Mouse (Mus musculus) stomach, postnatal 0 days (tissue): Measurements from ENCODE around the gene Kat8. TPM values are rescaled to one million over a fixed set of nuclear protein-coding genes. Genes with fewer than 3 reads are reported as not detected.
"Not testable (repeated sequence)": the region's sequence is repeated elsewhere in the genome, so short reads cannot be mapped to it uniquely, and the experiment has no call there.

Experiments
- ATAC-seq: fragments of 200-750 bp; cut with Nextera tagmentation; 2 replicates; pipeline ENCODE4 v1.8.0; 2017; ENCODE audit not compliant: low FRiP score, low TSS enrichment
- DNase-seq: peaks from one replicate; pipeline ENCODE4 v3.0.0-alpha.2; 2016; ENCODE audit warnings: low spot score
- H3K27ac ChIP-seq: fragments of 300-500 bp; sonication (generic); replicated peaks from 2 replicates; pipeline ENCODE4 v1.5.1; 2014; ENCODE audit warnings: mild to moderate bottlenecking, control low read depth
- H3K27me3 ChIP-seq: fragments of 300-500 bp; sonication (generic); 2 replicates; pipeline ENCODE4 v1.6.1; 2014; ENCODE audit warnings: low read length; ENCODE audit not compliant: control insufficient read depth, insufficient read depth
- H3K36me3 ChIP-seq: fragments of 300-500 bp; sonication (generic); 2 replicates; pipeline ENCODE4 v1.6.1; 2014; ENCODE audit warnings: low read length, mixed read lengths; ENCODE audit not compliant: control insufficient read depth, insufficient read depth
- H3K4me1 ChIP-seq: fragments of 300-500 bp; sonication (generic); replicated peaks from 2 replicates; pipeline ENCODE4 v1.6.1; 2014; ENCODE audit warnings: antibody characterized with exemption; ENCODE audit not compliant: control insufficient read depth, insufficient read depth
- H3K4me2 ChIP-seq: fragments of 300-500 bp; sonication (generic); replicated peaks from 2 replicates; pipeline ENCODE4 v1.6.1; 2014; ENCODE audit warnings: low read depth, mild to moderate bottlenecking, control low read depth, moderate library complexity
- H3K4me3 ChIP-seq: fragments of 300-500 bp; sonication (generic); 2 replicates; pipeline ENCODE4 v1.5.1; 2014; ENCODE audit warnings: low read depth, low read length, control low read depth
- H3K9ac ChIP-seq: fragments of 300-500 bp; sonication (generic); 2 replicates; pipeline ENCODE4 v1.6.1; 2014; ENCODE audit warnings: mild to moderate bottlenecking, low read length, control low read depth, mixed read lengths
- H3K9me3 ChIP-seq: fragments of 300-500 bp; sonication (generic); 2 replicates; pipeline ENCODE4 v1.6.1; 2016; ENCODE audit warnings: low read length; ENCODE audit not compliant: control insufficient read depth
- CTCF ChIP-seq: IDR thresholded peaks from 2 replicates; pipeline ENCODE4 v1.5.1; 2016; ENCODE audit warnings: antibody characterized with exemption, low read depth, mild to moderate bottlenecking, moderate library complexity
- EP300 ChIP-seq: optimal IDR thresholded peaks from 2 replicates; pipeline ENCODE3; 2016; ENCODE audit warnings: antibody characterized with exemption
- WGBS: fragments of 180-500 bp; shearing (Covaris S2); extraction: QIAGEN DNeasy Blood & Tissue Kit; methylation state at CpG from one replicate; pipeline ENCODE4 v1.1.7; 2014; 5-methylcytosine and 5-hydroxymethylcytosine counted together
- polyA plus RNA-seq: library from polyadenylated mRNA; unstranded; fragments of >200 nt; fragmentation: Nextera tagmentation; extraction: Ambion mirVana; gene quantifications from 2 replicates; pipeline ENCODE4 v1.2.1, GENCODE M21; 2015

The Kat8 gene
- polyA plus RNA-seq, 1 experiment from 2014 or later: 15.1 TPM

DNA sequence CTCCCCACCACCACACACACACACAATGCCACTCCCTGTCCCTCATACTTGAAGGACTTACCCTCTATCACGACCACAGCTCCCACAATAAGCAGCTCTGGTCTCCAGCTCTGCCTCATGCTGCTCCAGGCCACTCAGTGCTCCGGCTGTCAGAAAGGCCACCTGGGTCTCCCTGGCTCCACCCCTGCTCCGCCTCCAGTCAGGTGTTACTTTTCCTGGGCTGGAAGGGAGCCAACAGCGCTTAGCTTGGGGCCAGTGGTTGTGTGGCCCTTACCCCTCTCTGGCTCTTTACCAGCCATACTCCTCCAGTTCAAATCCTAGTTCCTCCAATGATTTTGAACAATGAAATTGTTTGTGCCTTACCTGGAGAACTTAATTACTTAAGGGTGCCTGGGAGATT, 21.5 kb upstream of the Kat8 start, which contains the start of gene Prss53:
Gene Prss53 (minus strand): TSS at position 173 of the 400 bp plus-strand sequence.
- H3K9me3 ChIP-seq: no peaks in the 10 kb centered on the region
- no peaks in the 10 kb centered on the region for H3K4me1 ChIP-seq
- H3K36me3 ChIP-seq: peaks cover 7% of the 10 kb centered on the region; the same call in 1 of the 2 replicates
- no peak within 1 kb of the TSS for H3K27ac ChIP-seq
- no peak within 1 kb of the TSS for H3K4me2 ChIP-seq
- no peak for TF ChIP-seq CTCF
- no peak for TF ChIP-seq EP300
- no peak within 1 kb of the TSS for H3K9ac ChIP-seq
- no peak within 1 kb of the TSS for H3K4me3 ChIP-seq
- WGBS: 24% methylated on average over 4 of the region's 4 CpGs
- no peaks in the 10 kb centered on the region for H3K27me3 ChIP-seq
- DNase-seq (peak; percentile 79), ATAC-seq (no peak)

DNA sequence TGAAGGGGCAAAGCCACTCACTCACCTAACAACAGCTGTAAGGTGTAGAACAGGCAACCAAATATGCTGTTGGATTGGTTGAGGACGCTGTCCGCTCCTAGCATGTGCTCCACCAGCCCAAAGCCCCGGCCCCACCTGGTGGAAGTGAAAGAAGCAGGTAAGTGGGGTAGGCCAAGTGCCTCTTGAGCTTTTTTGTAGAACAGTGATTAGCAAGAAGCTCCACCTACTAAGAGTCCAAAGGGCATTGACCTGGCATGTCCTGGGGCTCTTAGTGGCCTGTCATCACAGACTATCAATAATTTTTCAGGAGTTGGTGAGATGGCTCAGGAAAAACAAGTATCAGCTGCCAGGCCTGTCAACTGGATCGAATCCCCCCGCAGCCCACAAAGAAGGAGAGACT, 17.8 kb upstream of the Kat8 start:
- H3K27me3 ChIP-seq: no peaks in the 10 kb centered on the region
- H3K4me3 ChIP-seq: peak overlapping the region; percentile 59; the same call in 1 of the 2 replicates
- H3K4me2 ChIP-seq: peak overlapping the region; percentile 79
- ATAC-seq (no peak), DNase-seq (peak; percentile 41)
- no peaks in the 10 kb centered on the region for H3K9me3 ChIP-seq
- H3K27ac ChIP-seq: no peak overlapping the region
- WGBS: 56% methylated on average over 5 of the region's 5 CpGs
- H3K4me1 ChIP-seq: no peaks in the 10 kb centered on the region
- no peaks in the 10 kb centered on the region; the same call in 1 of the 2 replicates for H3K36me3 ChIP-seq
- TF ChIP-seq EP300: no peak
- peak; percentile 29; the same call in 1 of the 2 replicates for TF ChIP-seq CTCF
- H3K9ac ChIP-seq: peak overlapping the region; percentile 70; the same call in 1 of the 2 replicates

DNA sequence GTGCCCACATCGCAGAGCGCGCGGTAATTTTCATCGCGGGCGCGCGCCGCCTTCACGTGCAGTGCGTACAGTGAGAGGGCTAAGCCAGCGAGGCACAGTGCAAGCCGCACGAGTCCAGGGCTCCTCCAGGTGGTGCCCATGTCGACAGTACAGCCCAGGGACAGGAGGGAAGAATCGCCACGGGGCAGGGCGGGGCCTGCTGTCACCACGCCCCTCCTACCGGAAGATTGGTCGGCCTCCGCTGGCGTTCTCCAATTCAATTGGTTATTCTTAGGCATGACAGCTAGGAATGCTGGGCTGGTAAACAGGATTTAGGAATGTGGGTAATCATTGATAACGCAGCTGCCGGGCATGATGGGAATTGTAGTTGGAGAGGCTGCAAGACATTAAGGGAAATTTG, 16.9 kb upstream of the Kat8 start, which contains the start of the genes Gm21974 and Vkorc1:
Gene Gm21974 (minus strand): TSS at position 13 of the 400 bp plus-strand sequence.
Gene Vkorc1 (minus strand): TSS at position 176 of the 400 bp plus-strand sequence.
- TF ChIP-seq CTCF (peak; percentile 69), EP300 (no peak)
- ATAC-seq: peak; percentile 96
- H3K4me3 ChIP-seq: peak within 1 kb of the TSS; percentile 59
- under 1% methylated on average over 26 of the region's 26 CpGs for WGBS
- H3K27me3 ChIP-seq: no peaks in the 10 kb centered on the region
- H3K9ac ChIP-seq: peak within 1 kb of the TSS; percentile 70
- H3K27ac ChIP-seq: peak within 1 kb of the TSS; percentile 72
- DNase-seq: peak; percentile 98
- no peaks in the 10 kb centered on the region; the same call in 1 of the 2 replicates for H3K36me3 ChIP-seq
- H3K4me2 ChIP-seq: peak within 1 kb of the TSS; percentile 79
- H3K4me1 ChIP-seq: no peaks in the 10 kb centered on the region
- no peaks in the 10 kb centered on the region for H3K9me3 ChIP-seq

DNA sequence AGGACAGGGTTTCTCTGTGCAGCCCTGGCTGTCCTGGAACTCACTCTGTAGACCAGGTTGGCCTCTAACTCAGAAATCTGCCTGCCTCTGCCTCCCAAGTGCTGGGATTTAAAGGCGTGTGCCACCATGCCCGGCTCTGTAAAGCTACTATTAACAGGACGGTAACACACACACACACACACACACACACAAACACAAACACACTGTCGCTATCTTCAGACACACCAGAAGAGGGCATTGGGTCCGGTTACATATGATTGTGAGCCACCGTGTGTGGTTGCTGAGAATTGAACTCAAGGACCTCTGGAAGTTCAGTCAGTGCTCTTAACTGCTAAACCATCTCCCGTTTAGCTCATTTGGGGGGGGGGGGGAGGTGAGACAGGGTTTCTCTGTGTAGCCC, 16.4 kb upstream of the Kat8 start:
- not testable (repeated sequence) for H3K4me2 ChIP-seq, H3K4me1 ChIP-seq, H3K36me3 ChIP-seq, H3K27ac ChIP-seq, H3K9me3 ChIP-seq, H3K9ac ChIP-seq, DNase-seq, H3K27me3 ChIP-seq
- 60% methylated on average over 7 of the region's 7 CpGs for WGBS
- 0 out of 2 replicates have a peak, but pooled peaks have one; percentile 0 for ATAC-seq
- peak overlapping the region; percentile 59; the same call in 1 of the 2 replicates for H3K4me3 ChIP-seq

DNA sequence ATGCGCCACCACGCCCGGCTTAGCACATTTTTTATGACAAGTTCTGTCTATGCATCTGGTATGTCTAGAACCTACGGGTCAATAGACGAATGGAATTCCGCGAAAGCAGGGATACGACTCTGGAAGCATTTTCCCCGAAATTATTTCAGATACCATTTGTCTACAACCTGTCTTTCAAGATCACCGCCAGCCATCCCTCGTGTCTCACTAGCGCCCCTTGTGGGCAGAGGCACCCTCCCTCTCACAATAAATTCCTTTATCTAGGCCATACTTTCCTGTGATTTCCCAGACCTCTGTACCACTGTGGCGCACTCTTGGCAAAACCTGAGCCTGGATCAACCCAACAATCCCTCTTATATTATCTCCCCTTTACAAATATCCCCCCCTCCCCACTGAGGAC, 15.9 kb upstream of the Kat8 start:
- TF ChIP-seq EP300 (no peak), CTCF (peak; percentile 80)
- no peaks in the 10 kb centered on the region for H3K27me3 ChIP-seq
- no peaks in the 10 kb centered on the region for H3K9me3 ChIP-seq
- H3K27ac ChIP-seq: no peak overlapping the region
- no peaks in the 10 kb centered on the region; the same call in 1 of the 2 replicates for H3K36me3 ChIP-seq
- H3K4me3 ChIP-seq: no peak overlapping the region
- H3K9ac ChIP-seq: no peak overlapping the region
- H3K4me1 ChIP-seq: no peaks in the 10 kb centered on the region
- ATAC-seq (no peak), DNase-seq (peak; percentile 66)
- WGBS: 50% methylated on average over 13 of the region's 13 CpGs
- H3K4me2 ChIP-seq: no peak overlapping the region

DNA sequence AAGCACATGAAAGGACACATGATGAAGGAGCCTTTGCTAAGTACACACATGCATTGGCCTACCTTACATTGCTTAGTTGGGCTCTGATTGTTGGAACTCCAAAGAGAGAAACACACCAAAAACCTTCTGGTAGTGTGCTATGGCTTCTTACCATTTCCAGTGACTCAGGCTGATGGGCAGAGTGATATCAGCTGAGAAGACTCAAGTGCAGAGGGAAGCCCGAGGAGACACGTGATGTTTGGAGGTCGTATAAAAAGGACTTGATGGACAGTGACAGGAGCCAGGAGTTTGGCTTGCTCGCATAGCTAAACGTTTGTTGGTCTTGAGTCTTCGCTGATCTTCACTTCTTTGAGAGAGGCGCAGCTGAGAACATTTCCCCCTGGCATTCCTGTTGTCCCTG, 14.8 kb upstream of the Kat8 start:
- Histone ChIP-seq H3K4me2 (no peak overlapping the region), H3K9ac (no peak overlapping the region), H3K27ac (no peak overlapping the region), H3K9me3 (no peaks in the 10 kb centered on the region), H3K4me3 (no peak overlapping the region), H3K27me3 (no peaks in the 10 kb centered on the region), H3K4me1 (no peaks in the 10 kb centered on the region), H3K36me3 (no peaks in the 10 kb centered on the region; the same call in 1 of the 2 replicates)
- DNase-seq (no peak), ATAC-seq (no peak)
- TF ChIP-seq CTCF (no peak), EP300 (no peak)
- 89% methylated on average over 7 of the region's 7 CpGs for WGBS
